Mouse (Mus musculus): Measurements from ENCODE around the gene Wipi2. TPM values are rescaled to one million over a fixed set of nuclear protein-coding genes. Genes with fewer than 3 reads are reported as not detected.

Gene Wipi2
- polyA plus RNA-seq, 2 experiments, result 20.5 to 28.3 TPM

DNA sequence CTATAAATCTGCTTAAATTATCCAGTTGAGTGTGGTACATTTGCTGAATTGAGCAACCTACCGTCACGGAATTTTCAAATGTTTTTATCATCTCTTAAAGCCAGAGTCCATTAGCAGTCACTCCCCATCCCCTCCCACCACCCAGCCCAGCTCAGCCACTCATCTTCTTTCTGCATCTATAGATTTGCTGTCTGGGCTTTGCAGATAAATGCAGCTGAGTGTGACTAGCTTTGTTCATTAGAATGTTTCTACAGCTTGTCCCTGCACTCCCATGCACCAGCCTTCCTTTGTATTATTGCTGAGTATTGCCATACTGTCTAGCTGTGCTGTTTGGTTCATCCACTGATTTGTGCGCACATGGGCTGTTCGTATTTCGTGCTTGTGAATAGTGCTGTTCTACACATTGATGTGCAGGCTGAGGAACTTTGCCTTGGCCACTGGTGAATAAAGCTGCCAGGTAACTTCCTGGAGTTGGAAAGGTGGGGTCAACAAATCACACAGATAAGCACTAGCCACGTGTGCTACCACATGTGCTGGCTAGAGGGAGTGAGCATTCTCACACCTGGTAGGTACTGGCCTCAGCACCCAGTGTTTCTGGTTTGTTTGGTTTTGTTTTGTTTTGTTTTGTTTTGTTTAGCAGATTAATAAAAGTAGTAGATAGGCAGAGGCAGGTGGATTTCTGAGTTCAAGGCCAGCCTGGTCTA is 23.4 kb downstream of the Wipi2 start:
- peak overlapping the region; percentile 26 to 42 for H3K4me3 ChIP-seq (ENCODE audit: insufficient read depth in 1 of 2, low read depth in 2 of 2, low read length in 2 of 2)
- H3K4me1 ChIP-seq (replicated peaks; ENCODE audit: control insufficient read depth in 2 of 2, insufficient read depth in 2 of 2, low read length in 1 of 2), result peaks cover 48 to 58% of the 10 kb centered on the region in 2 experiments
- no peaks in the 10 kb centered on the region for H3K9me3 ChIP-seq (ENCODE audit: control insufficient read depth, low read length)
- whole genome bisulfite sequencing (ENCODE audit: insufficient replicate concordance), result 23% methylated on average over 6 of the region's 6 CpGs
- DNase-seq (ENCODE audit: low read depth in 3 of 3, low spot score in 3 of 3) (peak; percentile 77 to 83 (median 81)), ATAC-seq (ENCODE audit: insufficient read depth) (peak; percentile 93)
- no peaks in the 10 kb centered on the region for H3K27me3 ChIP-seq (ENCODE audit: control insufficient read depth, insufficient read depth, low read length)
- H3K4me2 ChIP-seq (ENCODE audit: low read depth), result peak overlapping the region; percentile 83
- peak overlapping the region; percentile 68 for H3K9ac ChIP-seq (replicated peaks)
- peaks cover 7% of the 10 kb centered on the region for H3K36me3 ChIP-seq (replicated peaks; ENCODE audit: control insufficient read depth, insufficient read depth, low read depth)
- peak overlapping the region; percentile 95 for H3K27ac ChIP-seq
- TF ChIP-seq EP300 (IDR thresholded peaks at IDR 0.05; ENCODE audit: low read depth) (peak; percentile 89), CTCF (IDR thresholded peaks at IDR 0.05; ENCODE audit: low read depth) (peak; percentile 26; the same call in 1 of the 2 replicates)

- Histone ChIP-seq H3K4me2 (ENCODE audit: low read depth) (peak overlapping the region; percentile 83), H3K4me1 (replicated peaks; ENCODE audit: control insufficient read depth in 2 of 2, insufficient read depth in 2 of 2, low read length in 1 of 2) (peaks cover 48 to 53% of the 10 kb centered on the region in 2 experiments), H3K27me3 (ENCODE audit: control insufficient read depth, insufficient read depth, low read length) (no peaks in the 10 kb centered on the region), H3K36me3 (replicated peaks; ENCODE audit: control insufficient read depth, insufficient read depth, low read depth) (peaks cover 20% of the 10 kb centered on the region), H3K4me3 (ENCODE audit: insufficient read depth in 1 of 2, low read depth in 2 of 2, low read length in 2 of 2) (no peak overlapping the region), H3K27ac (peak overlapping the region; percentile 95), H3K9me3 (ENCODE audit: control insufficient read depth, low read length) (no peaks in the 10 kb centered on the region), H3K9ac (replicated peaks) (peak overlapping the region; percentile 43)
- ATAC-seq (ENCODE audit: insufficient read depth), result no peak
- WGBS (ENCODE audit: insufficient replicate concordance), result 75% methylated on average over 4 of the region's 4 CpGs
- DNase-seq (ENCODE audit: low read depth in 3 of 3, low spot score in 3 of 3), result no peak
- TF ChIP-seq EP300 (IDR thresholded peaks at IDR 0.05; ENCODE audit: low read depth) (no peak), CTCF (IDR thresholded peaks at IDR 0.05; ENCODE audit: low read depth) (no peak)
These were observed 24.8 kb downstream of the Wipi2 start for GRCm38 (mm10) chr5:142652266-142652665.

DNA sequence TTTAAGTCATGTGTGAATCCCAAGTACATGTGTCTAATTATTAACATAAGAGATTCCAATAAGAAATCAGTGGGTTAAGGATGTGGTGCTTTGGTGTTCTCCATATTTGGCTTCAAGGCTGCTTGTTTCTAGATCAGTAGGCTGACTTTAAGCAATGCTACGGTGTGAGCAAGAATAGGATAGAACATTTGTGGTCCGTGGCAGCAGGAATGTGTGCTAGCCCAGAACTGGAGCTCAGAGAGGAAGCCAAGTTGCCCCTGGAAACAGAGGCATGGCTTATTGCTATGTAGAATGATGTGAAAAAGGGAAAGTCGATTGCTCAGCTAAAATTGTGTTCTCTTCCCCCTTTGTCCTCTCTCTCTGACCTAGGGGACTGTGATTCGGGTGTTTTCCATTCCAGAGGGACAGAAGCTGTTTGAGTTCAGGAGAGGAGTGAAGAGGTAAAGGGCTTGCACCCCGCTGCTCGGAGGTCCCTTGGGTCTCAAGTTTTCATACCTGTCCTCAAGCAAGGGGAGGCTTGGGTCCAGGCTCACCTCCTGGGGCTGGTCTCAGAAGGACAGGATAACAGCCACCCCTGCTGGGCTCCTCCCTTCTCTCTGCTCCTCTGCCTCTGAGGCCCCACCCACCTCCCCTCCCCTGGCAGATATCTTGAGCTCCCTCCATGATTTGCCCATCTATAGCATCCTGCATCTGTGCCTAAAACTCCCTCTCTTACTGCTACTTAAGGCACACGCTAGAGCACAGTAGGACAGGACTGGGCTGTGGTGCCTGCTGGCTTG is 33.3 kb downstream of the Wipi2 start:
- Histone ChIP-seq H3K27ac (no peak overlapping the region), H3K36me3 (replicated peaks; ENCODE audit: control insufficient read depth, insufficient read depth, low read depth) (peaks cover 92% of the 10 kb centered on the region), H3K4me1 (replicated peaks; ENCODE audit: control insufficient read depth in 2 of 2, insufficient read depth in 2 of 2, low read length in 1 of 2) (no peaks in the 10 kb centered on the region), H3K4me3 (ENCODE audit: insufficient read depth in 1 of 2, low read depth in 2 of 2, low read length in 2 of 2) (no peak overlapping the region), H3K9ac (replicated peaks) (no peak overlapping the region), H3K4me2 (ENCODE audit: low read depth) (no peak overlapping the region), H3K27me3 (ENCODE audit: control insufficient read depth, insufficient read depth, low read length) (no peaks in the 10 kb centered on the region), H3K9me3 (ENCODE audit: control insufficient read depth, low read length) (no peaks in the 10 kb centered on the region)
- TF ChIP-seq EP300 (IDR thresholded peaks at IDR 0.05; ENCODE audit: low read depth), result no peak
- no peak for TF ChIP-seq CTCF (IDR thresholded peaks at IDR 0.05; ENCODE audit: low read depth)
- ATAC-seq (ENCODE audit: insufficient read depth) (no peak), DNase-seq (ENCODE audit: low read depth in 3 of 3, low spot score in 3 of 3) (no peak)
- 84% methylated on average over 7 of the region's 7 CpGs for WGBS (ENCODE audit: insufficient replicate concordance)

DNA sequence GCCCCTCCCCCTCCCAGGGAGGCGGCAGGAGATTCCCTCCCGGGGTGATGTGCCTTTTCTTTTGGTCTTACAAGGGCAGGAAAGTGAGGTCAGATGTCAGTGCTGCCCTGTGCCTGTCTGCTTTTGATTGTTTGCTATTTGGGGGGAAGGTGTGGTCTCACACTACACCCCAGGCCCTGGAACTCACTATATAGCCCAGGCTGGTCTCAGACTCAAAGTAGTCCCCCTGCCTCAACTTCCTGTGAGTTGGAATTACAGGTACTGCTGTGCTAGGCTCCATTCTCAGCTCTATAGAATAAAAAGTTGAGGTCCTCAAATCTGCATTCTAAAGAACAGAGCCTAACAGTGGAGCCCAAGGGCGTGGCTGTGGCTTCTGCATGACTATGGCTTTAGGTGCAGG is 40.4 kb downstream of the Wipi2 start:
- DNase-seq (ENCODE audit: low read depth in 3 of 3, low spot score in 3 of 3), result no peak
- H3K27ac ChIP-seq, result no peak overlapping the region
- H3K4me3 ChIP-seq (ENCODE audit: insufficient read depth in 1 of 2, low read depth in 2 of 2, low read length in 2 of 2), result no peak overlapping the region
- no peaks in the 10 kb centered on the region for H3K9me3 ChIP-seq (ENCODE audit: control insufficient read depth, low read length)
- no peak for ATAC-seq (ENCODE audit: insufficient read depth)
- no peak overlapping the region for H3K4me2 ChIP-seq (ENCODE audit: low read depth)
- 53% methylated on average over 3 of the region's 3 CpGs for WGBS (ENCODE audit: insufficient replicate concordance)
- H3K4me1 ChIP-seq (replicated peaks; ENCODE audit: control insufficient read depth in 2 of 2, insufficient read depth in 2 of 2, low read length in 1 of 2), result no peaks in the 10 kb centered on the region
- no peaks in the 10 kb centered on the region for H3K27me3 ChIP-seq (ENCODE audit: control insufficient read depth, insufficient read depth, low read length)
- H3K36me3 ChIP-seq (replicated peaks; ENCODE audit: control insufficient read depth, insufficient read depth, low read depth), result peaks cover 74% of the 10 kb centered on the region
- no peak for TF ChIP-seq EP300 (IDR thresholded peaks at IDR 0.05; ENCODE audit: low read depth)
- TF ChIP-seq CTCF (IDR thresholded peaks at IDR 0.05; ENCODE audit: low read depth), result no peak
- no peak overlapping the region for H3K9ac ChIP-seq (replicated peaks)
